Mouse (Mus musculus): ENCODE measurements around the gene Hemgn.

The Hemgn gene

GRCm38 (mm10) chr4:46359539-46360253, 53.6 kb downstream of the Hemgn start:
- DNase-seq (ENCODE audit: low read depth in 2 of 2, low spot score in 2 of 2) = no peak

GRCm38 (mm10) chr4:46356351-46357133, 56.8 kb downstream of the Hemgn start:
- DNase-seq (ENCODE audit: low read depth in 2 of 2, low spot score in 2 of 2) = peak; percentile 30 to 53

- DNase-seq (ENCODE audit: low read depth in 2 of 2, low spot score in 2 of 2) = no peak
Observed at GRCm38 (mm10) chr4:46353045-46353444, 60.3 kb downstream of the Hemgn start.

- no peak for DNase-seq (ENCODE audit: low read depth in 2 of 2, low spot score in 2 of 2)
Observed at GRCm38 (mm10) chr4:46349530-46349929, 63.8 kb downstream of the Hemgn start.

- DNase-seq (ENCODE audit: low read depth in 2 of 2, low spot score in 2 of 2) = no peak
Observed at GRCm38 (mm10) chr4:46348897-46349296, 64.4 kb downstream of the Hemgn start.

GRCm38 (mm10) chr4:46347580-46348515, 65.5 kb downstream of the Hemgn start:
- DNase-seq (ENCODE audit: low read depth in 2 of 2, low spot score in 2 of 2) = no peak

- DNase-seq (ENCODE audit: low read depth in 2 of 2, low spot score in 2 of 2) = no peak
Observed at GRCm38 (mm10) chr4:46347141-46347540, 66.2 kb downstream of the Hemgn start.

- DNase-seq (ENCODE audit: low read depth in 2 of 2, low spot score in 2 of 2) = no peak
Observed at GRCm38 (mm10) chr4:46346221-46346620, 67.1 kb downstream of the Hemgn start.

GRCm38 (mm10) chr4:46345773-46346100, 67.6 kb downstream of the Hemgn start:
- no peak for DNase-seq (ENCODE audit: low read depth in 2 of 2, low spot score in 2 of 2)

GRCm38 (mm10) chr4:46345056-46345772, 68.1 kb downstream of the Hemgn start:
- DNase-seq (ENCODE audit: low read depth in 2 of 2, low spot score in 2 of 2) = no peak

GRCm38 (mm10) chr4:46344288-46344687, 69.0 kb downstream of the Hemgn start:
- DNase-seq (ENCODE audit: low read depth in 2 of 2, low spot score in 2 of 2) = no peak

All from CD8-positive naive resting alpha-beta T cell, adult 2 months (primary cell).